Mouse (Mus musculus): ENCODE measurements around the gene Tstd1.

GRCm38 (mm10) chr1:171435974-171436373 is 17.3 kb downstream of the Tstd1 start:
- TF ChIP-seq CTCF (IDR thresholded peaks at IDR 0.05; ENCODE audit: low read depth) = no peak
- TF ChIP-seq EP300 (IDR thresholded peaks at IDR 0.05; ENCODE audit: low read depth) = no peak
